Mouse (Mus musculus) ES-E14 (cell line): Measurements from ENCODE around the gene Snx8. TPM values are rescaled to one million over a fixed set of nuclear protein-coding genes. Genes with fewer than 3 reads are reported as not detected.

Experiments
- DNase-seq: peaks from one replicate; pipeline ENCODE4 v3.0.0-alpha.2; 2013; ENCODE audit warnings: low read depth, low spot score
- H3K27ac ChIP-seq: 2 replicates; pipeline ENCODE4 v1.5.1; 2012; ENCODE audit warnings: low read depth, mild to moderate bottlenecking, low read length, moderate library complexity, mixed read lengths; ENCODE audit not compliant: poor library complexity, insufficient read depth, severe bottlenecking
- H3K36me3 ChIP-seq: 2 replicates; pipeline ENCODE4 v1.6.1; 2012; ENCODE audit warnings: mild to moderate bottlenecking, low read length, moderate library complexity, mixed read lengths; ENCODE audit not compliant: control insufficient read depth, poor library complexity, insufficient read depth, severe bottlenecking
- H3K4me1 ChIP-seq, 2 experiments: fragments of 150-350 bp in 1 of 2; sonication (generic) in 1 of 2; 2 replicates each; pipeline ENCODE4 v1.6.1; 2012; ENCODE audit warnings: low read length in 2 of 2, mild to moderate bottlenecking in 1 of 2, mixed read lengths in 1 of 2; ENCODE audit not compliant: control insufficient read depth in 2 of 2, insufficient read depth in 2 of 2, poor library complexity in 1 of 2
- H3K4me3 ChIP-seq, 2 experiments: fragments of 150-350 bp in 1 of 2; sonication (generic) in 1 of 2; 2 replicates each; pipeline ENCODE4 v1.5.1; 2012; ENCODE audit warnings: low read length in 2 of 2, low read depth in 1 of 2, mild to moderate bottlenecking in 1 of 2, mixed read lengths in 1 of 2; ENCODE audit not compliant: insufficient read depth in 1 of 2, poor library complexity in 1 of 2, severe bottlenecking in 1 of 2
- H3K9ac ChIP-seq: 2 replicates; pipeline ENCODE4 v1.6.1; 2012; ENCODE audit warnings: low read depth, mild to moderate bottlenecking, low read length, mixed read lengths; ENCODE audit not compliant: poor library complexity, insufficient read depth, severe bottlenecking
- H3K9me3 ChIP-seq: fragments of 150-350 bp; sonication (generic); 2 replicates; pipeline ENCODE4 v1.6.1; 2012; ENCODE audit warnings: low read depth, mild to moderate bottlenecking, low read length; ENCODE audit not compliant: control insufficient read depth, insufficient read depth
- CHD2 ChIP-seq: IDR thresholded peaks from 2 replicates; pipeline ENCODE4 v1.6.1; 2014; ENCODE audit warnings: mild to moderate bottlenecking, low read depth, low read length, inconsistent platforms
- HCFC1 ChIP-seq: IDR thresholded peaks from 2 replicates; pipeline ENCODE4 v1.6.1; 2012; ENCODE audit warnings: low read length, inconsistent platforms, borderline replicate concordance; ENCODE audit not compliant: insufficient read depth
- MAFK ChIP-seq: IDR thresholded peaks from 2 replicates; pipeline ENCODE4 v1.6.1; 2014; ENCODE audit warnings: mild to moderate bottlenecking, low read depth, low read length, inconsistent platforms; ENCODE audit not compliant: insufficient read depth
- ZC3H11A ChIP-seq: IDR thresholded peaks from 2 replicates; pipeline ENCODE4 v1.6.1; 2012; ENCODE audit warnings: low read depth, mild to moderate bottlenecking, inconsistent platforms, low read length, borderline replicate concordance
- ZNF384 ChIP-seq: IDR thresholded peaks from 2 replicates; pipeline ENCODE4 v1.6.1; 2012; ENCODE audit warnings: low read depth, low read length, inconsistent platforms
- in situ Hi-C, 2 experiments: fragments of 600-800 bp; cut with MboI; formaldehyde crosslinking; loops; one replicate each; pipeline ENCODE4 v1.15.1; 2025; ENCODE audit warnings: low sequenced_read_pairs in 2 of 2, inconsistent platforms in 1 of 2; ENCODE audit not compliant: unreplicated experiment in 2 of 2
- total RNA-seq: library from RNA; depleted of rRNA; stranded (reverse); fragments of 300-350 nt; gene quantifications from 2 replicates; pipeline ENCODE4 v1.2.3, GENCODE M21; 2012

Gene Snx8
- total RNA-seq, 1 experiment = 27.9 TPM

- in situ Hi-C loops = no loop called here
- DNase-seq = no peak
- Histone ChIP-seq H3K36me3 (peaks cover 34% of the 10 kb centered on the region; the same call in 1 of the 2 replicates), H3K27ac (no peak overlapping the region), H3K4me3 (no peak overlapping the region), H3K4me1 (no peaks in the 10 kb centered on the region), H3K9me3 (no peaks in the 10 kb centered on the region), H3K9ac (no peak overlapping the region)
- TF ChIP-seq HCFC1 (no peak), MAFK (no peak), ZC3H11A (no peak), ZNF384 (no peak), CHD2 (no peak)
These were observed 43.0 kb downstream of the Snx8 start for GRCm38 (mm10) chr5:140346050-140346449.

GRCm38 (mm10) chr5:140345244-140345643 is 43.8 kb downstream of the Snx8 start:
- in situ Hi-C loops = no loop called here

GRCm38 (mm10) chr5:140342880-140343279 is 46.2 kb downstream of the Snx8 start:
- in situ Hi-C loops = no loop called here

More at GRCm38 (mm10) chr5:140345244-140345643, 43.8 kb downstream of the Snx8 start:
- H3K27ac ChIP-seq = no peak overlapping the region
- H3K36me3 ChIP-seq = peaks cover 35% of the 10 kb centered on the region; the same call in 1 of the 2 replicates
- H3K4me3 ChIP-seq = no peak overlapping the region
- H3K9ac ChIP-seq = no peak overlapping the region
- no peak for DNase-seq
- no peaks in the 10 kb centered on the region for H3K9me3 ChIP-seq
- TF ChIP-seq ZNF384 (no peak), CHD2 (no peak), MAFK (no peak), HCFC1 (no peak)
- no peaks in the 10 kb centered on the region for H3K4me1 ChIP-seq

GRCm38 (mm10) chr5:140339836-140340235 is 49.2 kb downstream of the Snx8 start:
- in situ Hi-C loops = no loop called here
- TF ChIP-seq ZC3H11A (no peak), ZNF384 (no peak), HCFC1 (no peak), MAFK (no peak), CHD2 (no peak)
- H3K27ac ChIP-seq = no peak overlapping the region
- DNase-seq = no peak
- peaks cover 44% of the 10 kb centered on the region; the same call in 1 of the 2 replicates for H3K36me3 ChIP-seq
- H3K9me3 ChIP-seq = no peaks in the 10 kb centered on the region
- H3K9ac ChIP-seq = no peak overlapping the region
- H3K4me3 ChIP-seq = no peak overlapping the region
- no peaks in the 10 kb centered on the region for H3K4me1 ChIP-seq

More at GRCm38 (mm10) chr5:140342880-140343279, 46.2 kb downstream of the Snx8 start:
- Histone ChIP-seq H3K4me1 (no peaks in the 10 kb centered on the region), H3K4me3 (no peak overlapping the region), H3K9ac (no peak overlapping the region), H3K36me3 (peaks cover 46% of the 10 kb centered on the region; the same call in 1 of the 2 replicates), H3K9me3 (no peaks in the 10 kb centered on the region), H3K27ac (no peak overlapping the region)
- no peak for TF ChIP-seq HCFC1
- TF ChIP-seq ZC3H11A = no peak
- no peak for TF ChIP-seq CHD2
- TF ChIP-seq MAFK = no peak
- TF ChIP-seq ZNF384 = no peak
- no peak for DNase-seq

- in situ Hi-C loops = no loop called here
- no peaks in the 10 kb centered on the region for H3K9me3 ChIP-seq
- H3K9ac ChIP-seq = no peak overlapping the region
- no peak overlapping the region for H3K27ac ChIP-seq
- no peak overlapping the region for H3K4me3 ChIP-seq
- peaks cover 34% of the 10 kb centered on the region; the same call in 1 of the 2 replicates for H3K36me3 ChIP-seq
- H3K4me1 ChIP-seq = no peaks in the 10 kb centered on the region
- no peak for DNase-seq
- TF ChIP-seq ZNF384 (no peak), MAFK (no peak), CHD2 (no peak), ZC3H11A (no peak), HCFC1 (no peak)
These were observed 50.3 kb downstream of the Snx8 start for GRCm38 (mm10) chr5:140338779-140339178.
